Mouse (Mus musculus) A20 (cell line): Measurements from ENCODE around the gene 5730455P16Rik.
"Not testable (repeated sequence)": the region's sequence is repeated elsewhere in the genome, so short reads cannot be mapped to it uniquely, and the experiment has no call there.

Source experiments
- DNase-seq: peaks from one replicate; pipeline ENCODE4 v3.0.0-alpha.2; 2011; ENCODE audit warnings: low read depth, low spot score

5730455P16Rik gene

GRCm38 (mm10) chr11:80377712-80378451 is at the start of gene 5730455P16Rik:
Gene 5730455P16Rik, minus strand, starts transcription at chr11:80378034.
- peak; percentile 92 for DNase-seq

- DNase-seq, result not testable (repeated sequence)
Measured at GRCm38 (mm10) chr11:80426029-80426813, 48.4 kb upstream of the 5730455P16Rik start.

- no peak for DNase-seq
Measured at GRCm38 (mm10) chr11:80425247-80425778, 47.5 kb upstream of the 5730455P16Rik start.

- DNase-seq, result no peak
Measured at GRCm38 (mm10) chr11:80424691-80425090, 46.9 kb upstream of the 5730455P16Rik start.

- no peak for DNase-seq
Measured at GRCm38 (mm10) chr11:80421421-80422047, 43.7 kb upstream of the 5730455P16Rik start.

- DNase-seq, result peak; percentile 38
Measured at GRCm38 (mm10) chr11:80420202-80420984, 42.6 kb upstream of the 5730455P16Rik start.

- no peak for DNase-seq
Measured at GRCm38 (mm10) chr11:80419743-80420142, 41.9 kb upstream of the 5730455P16Rik start.

- no peak for DNase-seq
Measured at GRCm38 (mm10) chr11:80417085-80417484, 39.3 kb upstream of the 5730455P16Rik start.

- DNase-seq, result no peak
Measured at GRCm38 (mm10) chr11:80410377-80410776, 32.5 kb upstream of the 5730455P16Rik start.

- not testable (repeated sequence) for DNase-seq
Measured at GRCm38 (mm10) chr11:80407878-80408277, 30.0 kb upstream of the 5730455P16Rik start.

- no peak for DNase-seq
Measured at GRCm38 (mm10) chr11:80396617-80397016, 18.8 kb upstream of the 5730455P16Rik start.

- DNase-seq, result no peak
Measured at GRCm38 (mm10) chr11:80395930-80396329, 18.1 kb upstream of the 5730455P16Rik start.

GRCm38 (mm10) chr11:80391407-80392120 is 13.7 kb upstream of the 5730455P16Rik start:
- no peak for DNase-seq

- no peak for DNase-seq
Measured at GRCm38 (mm10) chr11:80389885-80390284, 12.1 kb upstream of the 5730455P16Rik start.

GRCm38 (mm10) chr11:80386790-80387189 is 9.0 kb upstream of the 5730455P16Rik start:
- DNase-seq, result no peak

GRCm38 (mm10) chr11:80385055-80385454 is 7.2 kb upstream of the 5730455P16Rik start:
- DNase-seq, result no peak

- no peak for DNase-seq
Measured at GRCm38 (mm10) chr11:80384461-80384860, 6.6 kb upstream of the 5730455P16Rik start.

GRCm38 (mm10) chr11:80383626-80384046 is 5.8 kb upstream of the 5730455P16Rik start:
- DNase-seq, result no peak

GRCm38 (mm10) chr11:80383019-80383625 is 5.3 kb upstream of the 5730455P16Rik start, which contains the start of gene Zfp207:
Gene Zfp207, plus strand, starts transcription at chr11:80383279.
- DNase-seq, result peak; percentile 98

- DNase-seq, result no peak
Measured at GRCm38 (mm10) chr11:80382626-80383018, 4.8 kb upstream of the 5730455P16Rik start.
